Mouse (Mus musculus): ENCODE measurements around the gene Akap13.

DNA sequence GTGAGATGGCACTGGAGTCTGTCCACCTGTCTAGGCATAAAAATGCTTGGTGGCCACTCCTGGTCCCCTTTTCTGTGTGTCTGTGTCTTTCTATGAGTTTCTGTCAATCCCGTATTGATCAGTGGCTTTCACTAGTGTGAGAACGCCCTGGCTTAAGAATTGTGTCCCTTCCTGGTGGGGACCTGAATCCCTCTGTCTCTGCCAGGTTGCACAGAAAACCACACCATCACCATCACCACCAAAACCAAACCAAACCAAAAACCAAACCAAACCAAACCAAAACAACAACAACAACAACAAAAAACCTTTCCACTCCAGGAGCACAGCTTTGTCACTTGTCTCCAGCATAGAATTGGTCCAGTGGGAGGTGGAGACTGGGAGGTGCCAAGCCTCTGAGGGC is 337.8 kb downstream of the Akap13 start:
- TF ChIP-seq EP300 (IDR thresholded peaks at IDR 0.05; ENCODE audit: insufficient read depth, low read depth, low read length) (no peak), CTCF (IDR thresholded peaks at IDR 0.05) (no peak)

All from heart, adult 2 months (tissue).